Mouse (Mus musculus) cerebellum, postnatal 4 days (tissue): ENCODE data around the gene Rpp38.

Experiments used
- DNase-seq, 2 experiments: peaks; one replicate each; pipeline ENCODE4 v3.0.0; 2022; ENCODE audit warnings: low spot score in 2 of 2, mixed read lengths in 1 of 2

The Rpp38 gene

DNA sequence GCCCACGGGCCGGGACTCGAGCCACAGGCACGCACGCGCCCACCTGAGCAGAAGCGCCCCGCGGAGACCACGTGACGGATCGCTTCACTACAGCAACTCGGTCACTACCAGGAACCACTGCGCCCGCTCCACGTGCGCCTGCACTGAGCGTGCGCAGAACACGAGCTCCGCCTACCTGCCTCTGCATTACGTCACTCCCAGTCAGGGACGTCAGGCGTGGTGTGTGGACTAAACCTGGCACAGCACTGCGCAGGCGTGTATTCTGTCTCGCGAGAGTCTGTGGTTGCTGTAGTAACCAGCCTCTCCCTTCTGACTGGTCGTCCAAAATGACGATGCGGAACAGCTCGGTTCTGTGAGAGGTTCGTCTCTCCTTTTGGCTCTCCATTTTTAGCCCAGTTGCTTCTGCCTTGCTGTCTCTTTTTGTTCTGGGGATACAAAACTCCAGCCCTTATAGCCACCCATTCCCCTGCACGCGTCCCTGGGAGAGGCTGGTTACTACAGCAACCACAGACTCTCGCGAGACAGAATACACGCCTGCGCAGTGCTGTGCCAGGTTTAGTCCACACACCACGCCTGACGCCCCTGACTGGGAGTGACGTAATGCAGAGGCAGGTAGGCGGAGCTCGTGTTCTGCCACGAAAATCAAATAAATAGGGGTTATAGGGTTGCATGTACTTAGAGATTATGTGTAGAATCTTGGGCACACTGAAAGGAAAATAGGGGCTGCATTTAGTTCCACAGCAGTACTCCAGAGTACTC is at the start of gene Rpp38:
Rpp38 (minus strand) TSS at position 160 of the 759 bp plus-strand sequence.
- DNase-seq = peak; percentile 90 to 95

DNA sequence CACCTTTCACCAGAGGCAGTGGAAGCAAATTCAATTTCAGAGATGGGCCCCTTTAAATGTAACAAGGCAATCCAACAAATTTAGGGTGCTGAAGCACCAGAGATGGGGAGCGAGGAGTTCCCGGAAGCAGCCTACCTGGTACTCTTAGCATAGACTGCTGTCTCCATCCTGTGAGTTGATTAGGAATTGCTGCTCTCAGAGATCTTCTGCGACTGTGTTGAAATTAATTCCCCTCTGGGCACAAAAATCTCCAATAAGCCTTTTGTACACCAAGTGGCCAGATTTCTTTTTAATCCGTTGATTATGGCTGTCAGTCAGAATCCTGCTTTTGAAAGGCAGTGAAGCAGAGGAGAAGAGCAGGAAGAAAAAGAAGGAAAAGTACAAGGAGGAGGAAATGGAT is 32.7 kb upstream of the Rpp38 start:
- no peak for DNase-seq

GRCm38 (mm10) chr2:3361067-3361466 is 28.6 kb upstream of the Rpp38 start:
- no peak for DNase-seq

GRCm38 (mm10) chr2:3357887-3358286 is 25.4 kb upstream of the Rpp38 start:
- DNase-seq = no peak

DNA sequence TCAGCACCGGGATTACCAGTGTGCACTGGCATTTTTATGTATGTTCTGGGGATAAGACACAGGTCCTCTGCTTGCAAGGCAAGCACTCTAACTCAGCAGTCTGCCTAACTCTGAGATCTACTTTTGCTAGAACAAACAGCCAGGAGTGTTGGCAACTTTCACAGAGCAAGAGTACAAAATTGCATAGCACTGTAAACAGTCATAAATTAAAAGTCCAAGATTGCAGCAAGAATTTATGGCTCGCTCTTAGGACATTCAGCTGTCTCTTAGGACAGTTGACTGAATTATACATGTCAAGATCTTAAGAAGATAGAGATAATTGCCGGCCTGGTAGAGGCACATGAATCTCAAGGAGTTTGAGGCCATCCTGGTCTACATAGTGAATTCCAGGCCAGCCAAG is 23.9 kb upstream of the Rpp38 start:
- DNase-seq = no peak

DNA sequence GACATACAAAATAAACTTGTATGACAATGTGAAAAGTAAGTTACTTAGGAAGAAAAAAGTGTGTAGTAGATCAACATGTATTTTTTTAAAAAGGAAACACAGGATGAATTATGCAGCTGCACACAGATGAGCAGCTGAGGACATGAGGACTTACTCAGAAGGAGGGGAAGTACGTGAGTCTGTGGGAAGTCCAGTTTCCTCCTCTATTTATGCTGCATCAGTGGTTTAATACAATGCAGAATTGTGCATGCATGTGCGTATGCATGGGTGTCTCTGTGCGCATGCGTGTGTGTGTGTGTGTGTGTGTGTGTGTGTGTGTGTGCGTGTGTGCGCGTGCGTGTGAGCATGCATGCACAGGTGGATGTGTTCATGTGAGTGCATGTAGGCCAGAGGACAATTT is 23.4 kb upstream of the Rpp38 start:
- no peak for DNase-seq

GRCm38 (mm10) chr2:3353160-3353559 is 20.7 kb upstream of the Rpp38 start:
- no peak for DNase-seq

DNA sequence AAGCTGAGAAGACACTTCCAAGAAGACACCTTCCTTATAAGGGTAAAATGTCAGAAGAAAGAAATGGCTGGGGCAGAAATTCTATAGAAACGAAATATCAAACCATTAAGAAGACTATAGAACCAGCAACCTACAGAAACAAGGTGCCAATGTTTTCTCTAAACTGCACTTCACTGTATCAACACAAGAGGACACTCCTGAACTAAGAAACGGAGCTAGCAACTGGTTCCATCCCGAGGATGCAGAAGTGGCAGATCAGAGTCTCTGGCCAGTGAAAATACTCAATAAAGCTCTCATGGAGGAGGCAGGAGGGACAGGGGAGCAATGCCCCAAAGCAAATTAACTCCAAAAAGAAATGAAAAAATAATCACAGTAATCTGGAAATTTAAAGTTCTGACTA is 16.5 kb upstream of the Rpp38 start:
- no peak for DNase-seq

DNA sequence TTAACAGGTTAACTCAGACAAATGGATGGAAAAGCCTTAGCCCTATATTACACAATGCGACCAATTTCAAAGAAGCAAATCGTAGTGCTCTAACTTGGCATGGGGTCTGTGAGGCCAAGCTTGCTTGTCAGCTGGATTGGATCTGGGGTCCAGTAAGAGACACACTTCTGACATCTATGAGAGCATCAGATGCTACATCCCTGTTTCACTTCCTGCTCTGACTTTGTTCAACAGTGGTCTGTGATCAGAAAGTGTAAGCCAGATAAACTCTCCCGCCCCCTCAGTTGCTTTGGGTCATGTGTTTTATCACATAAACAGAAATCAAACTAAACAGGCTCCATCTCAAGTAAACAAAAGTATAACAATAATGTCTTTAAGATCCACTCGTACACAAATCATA is 16.0 kb upstream of the Rpp38 start:
- no peak for DNase-seq

DNA sequence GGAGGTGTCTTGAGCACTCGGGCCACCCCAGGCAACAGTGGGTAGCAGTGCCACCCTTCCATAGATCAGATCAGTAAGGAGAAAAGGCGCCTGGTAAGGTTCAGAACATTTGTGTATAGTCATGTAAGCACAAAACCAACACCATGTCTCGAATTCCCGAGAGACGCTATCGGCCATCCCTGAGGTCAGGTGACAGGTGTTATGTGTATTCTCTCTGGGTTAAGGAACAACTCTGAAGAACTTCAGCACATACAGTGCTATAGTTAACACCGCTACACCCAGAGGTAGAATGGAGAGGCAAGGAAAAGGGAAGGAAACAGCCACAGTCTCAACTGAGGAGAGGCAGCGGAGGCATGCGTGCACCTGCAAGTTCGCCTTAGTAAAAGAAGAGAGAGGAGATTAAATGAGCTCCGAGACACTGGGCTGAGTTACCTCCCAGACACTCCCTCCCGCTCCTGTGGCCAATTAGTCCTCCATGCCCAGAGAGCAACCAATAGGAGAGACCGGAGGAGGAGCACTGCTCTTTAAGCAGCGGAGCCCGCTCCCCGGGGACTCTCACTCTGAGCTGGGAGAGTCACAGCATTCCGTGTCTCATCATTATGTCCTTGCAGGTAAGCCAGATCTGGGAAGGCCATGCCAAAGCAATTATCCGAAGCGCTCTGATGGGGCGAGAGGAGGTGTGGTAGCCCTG is 3.3 kb upstream of the Rpp38 start, which contains the start of gene Acbd7:
Acbd7 (plus strand) TSS at position 558 of the 691 bp plus-strand sequence.
- peak; percentile 39 to 42 for DNase-seq

GRCm38 (mm10) chr2:3333761-3334160 is 1.3 kb upstream of the Rpp38 start:
- no peak for DNase-seq

DNA sequence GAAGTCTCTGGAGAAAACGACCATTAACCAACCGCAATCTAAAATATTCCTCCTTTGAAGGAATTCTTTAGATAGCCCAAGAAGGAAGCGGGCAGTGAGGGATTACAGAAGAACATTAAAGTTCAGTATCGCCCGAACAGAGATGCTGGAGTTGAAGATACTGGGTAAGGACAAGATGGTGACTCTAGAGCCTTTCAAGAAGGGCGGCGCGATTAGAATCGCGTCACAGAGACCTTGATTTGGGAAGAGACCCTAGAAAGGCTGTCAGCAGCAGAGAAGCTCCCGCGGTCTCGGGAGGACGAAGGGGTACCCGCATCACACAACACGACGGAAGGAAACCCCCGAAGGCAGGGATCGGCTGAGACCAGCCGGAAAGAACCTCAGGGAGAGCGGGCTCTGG is 387 bp downstream of the Rpp38 start:
- DNase-seq = no peak

- no peak for DNase-seq
Observed at GRCm38 (mm10) chr2:3331071-3331703, 1.3 kb downstream of the Rpp38 start.

GRCm38 (mm10) chr2:3327351-3327750 is 5.1 kb downstream of the Rpp38 start:
- peak; percentile 43 to 64 for DNase-seq

DNA sequence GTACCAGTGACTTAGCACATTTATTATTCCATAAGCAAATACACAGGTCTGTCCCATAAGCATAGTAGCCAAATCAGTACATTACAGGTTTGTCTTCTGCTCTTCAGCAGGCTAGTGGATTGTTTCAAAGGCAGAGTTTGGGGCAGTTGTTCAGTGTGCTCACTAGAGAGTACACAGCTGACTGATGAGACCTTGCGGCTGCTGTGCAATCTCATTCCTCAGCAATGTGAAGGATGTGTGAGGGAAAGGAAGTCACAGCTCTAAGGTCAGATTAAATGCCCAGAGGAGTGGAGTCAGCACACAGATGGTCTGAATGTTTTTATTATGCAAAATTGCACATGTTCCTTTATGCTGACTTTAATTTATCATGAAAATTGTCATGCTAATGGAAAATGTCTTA is 5.9 kb downstream of the Rpp38 start:
- DNase-seq = no peak

DNA sequence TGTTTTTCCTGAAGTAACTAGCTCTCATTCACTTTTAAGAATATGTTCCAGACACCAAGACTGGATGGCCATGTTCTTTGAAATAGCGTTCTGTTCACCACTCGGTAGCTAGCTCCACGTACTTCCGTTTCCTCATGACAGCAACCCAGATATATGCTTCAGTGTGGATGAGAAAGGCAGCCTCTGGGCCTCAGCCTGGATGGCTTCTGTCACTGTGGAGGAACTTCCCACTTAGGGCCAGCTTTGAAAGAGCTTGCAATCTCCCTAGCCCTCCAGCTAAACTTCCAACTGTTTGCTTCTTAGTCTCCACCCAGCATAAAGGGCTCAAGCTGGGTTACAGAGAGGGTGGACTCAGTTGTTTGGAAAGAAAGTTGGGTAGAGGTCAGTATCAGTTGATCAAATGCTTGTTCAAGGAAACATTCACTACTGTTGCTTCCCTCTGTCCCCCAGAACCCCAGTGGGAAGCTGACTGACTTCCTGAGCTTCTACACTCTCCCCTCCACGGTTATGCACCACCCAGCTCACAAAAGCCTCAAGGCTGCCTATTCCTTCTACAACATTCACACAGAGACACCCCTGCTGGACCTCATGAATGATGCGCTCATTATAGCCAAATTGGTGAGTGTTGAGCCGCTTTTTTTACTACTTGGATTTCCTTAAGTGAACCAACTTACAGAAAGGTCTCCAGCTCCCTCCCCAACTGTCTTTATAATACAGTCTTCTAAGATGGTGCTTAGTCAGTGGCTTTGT is 7.9 kb downstream of the Rpp38 start:
- DNase-seq = no peak

DNA sequence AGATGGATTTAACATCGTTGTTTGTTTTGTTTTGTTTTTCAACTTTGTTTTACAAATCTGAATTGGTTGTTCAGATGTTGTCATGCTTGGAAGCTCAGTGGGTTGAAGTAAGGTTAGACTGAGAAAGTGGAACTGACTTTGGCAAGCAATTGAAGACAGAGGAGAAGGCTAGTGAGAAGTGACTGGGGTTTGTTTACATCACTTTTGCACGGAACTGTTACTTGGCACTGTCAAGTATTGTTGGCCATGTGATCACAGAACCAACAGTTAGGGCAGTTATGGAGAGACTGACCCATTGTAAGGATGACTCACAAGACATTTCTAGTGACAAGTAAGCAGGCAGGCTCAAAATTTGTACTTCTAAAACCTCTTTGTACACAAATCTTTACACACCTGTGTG is 9.3 kb downstream of the Rpp38 start:
- no peak for DNase-seq

- no peak for DNase-seq
Observed at GRCm38 (mm10) chr2:3305426-3306025, 26.9 kb downstream of the Rpp38 start.

GRCm38 (mm10) chr2:3295826-3296225 is 36.6 kb downstream of the Rpp38 start:
- no peak for DNase-seq

DNA sequence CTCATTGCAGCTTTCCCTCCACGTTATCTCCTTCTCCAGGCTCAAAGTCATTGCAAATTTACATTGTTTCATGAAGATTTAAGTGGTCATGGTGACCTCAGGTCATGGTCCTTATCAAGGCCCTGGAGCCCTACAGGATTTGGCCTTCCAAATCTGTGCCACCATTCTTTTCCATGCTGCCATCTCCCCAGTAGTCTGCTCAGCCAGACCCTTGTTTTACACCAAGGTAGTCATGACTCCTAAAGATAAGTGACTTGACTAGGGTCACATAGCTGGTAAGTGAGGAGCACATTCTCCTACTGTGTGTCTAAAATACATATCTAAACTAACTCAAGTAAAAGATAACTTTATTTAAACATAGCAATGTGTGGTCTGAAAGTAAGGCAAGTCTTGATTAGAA is 40.3 kb downstream of the Rpp38 start:
- no peak for DNase-seq

DNA sequence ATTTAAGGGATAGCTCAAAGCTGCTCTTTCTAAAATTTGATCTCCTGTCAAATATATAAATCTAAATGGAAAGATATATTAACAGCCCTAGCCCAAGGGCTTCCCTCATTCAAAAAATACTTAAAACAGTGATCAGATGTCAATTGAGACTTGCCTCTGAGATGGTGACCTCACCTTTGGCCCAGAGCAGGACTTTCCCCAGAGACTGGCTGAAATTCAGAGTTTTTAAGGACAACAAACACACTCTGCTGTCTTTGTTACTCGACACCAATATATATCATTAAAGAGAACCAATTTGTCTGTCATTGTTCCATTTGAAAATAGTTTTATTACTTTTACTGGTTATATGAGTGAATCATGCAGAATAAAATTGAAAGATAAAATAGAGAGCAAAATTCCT is 42.9 kb downstream of the Rpp38 start:
- DNase-seq = no peak

DNA sequence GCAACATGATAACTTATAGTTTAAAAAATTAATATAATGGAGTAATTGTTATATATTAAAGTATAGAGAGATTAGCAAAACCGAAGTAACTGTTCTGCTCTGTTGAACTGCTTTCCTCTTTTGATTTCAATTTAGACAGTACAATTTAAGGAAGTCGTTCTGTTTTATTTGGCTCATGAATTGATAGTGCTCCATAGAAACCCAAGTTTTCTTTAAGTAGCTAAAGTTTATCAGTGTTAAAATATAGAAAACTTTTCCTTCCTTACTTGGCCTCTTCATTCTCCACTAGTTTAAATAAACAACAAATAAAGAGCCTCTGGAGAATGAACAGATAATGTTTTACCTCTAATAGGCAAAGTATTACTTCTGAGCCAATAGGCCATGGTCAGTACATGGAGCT is 46.2 kb downstream of the Rpp38 start:
- no peak for DNase-seq
